Mouse (Mus musculus) CD8-positive naive resting alpha-beta T cell, adult 2 months (primary cell): ENCODE measurements around the gene B9d2.

Source experiments
- DNase-seq, 2 experiments: peaks; one replicate each; pipeline ENCODE4 v3.0.0; 2022; ENCODE audit warnings: low read depth in 2 of 2, low spot score in 2 of 2

Gene B9d2

DNA sequence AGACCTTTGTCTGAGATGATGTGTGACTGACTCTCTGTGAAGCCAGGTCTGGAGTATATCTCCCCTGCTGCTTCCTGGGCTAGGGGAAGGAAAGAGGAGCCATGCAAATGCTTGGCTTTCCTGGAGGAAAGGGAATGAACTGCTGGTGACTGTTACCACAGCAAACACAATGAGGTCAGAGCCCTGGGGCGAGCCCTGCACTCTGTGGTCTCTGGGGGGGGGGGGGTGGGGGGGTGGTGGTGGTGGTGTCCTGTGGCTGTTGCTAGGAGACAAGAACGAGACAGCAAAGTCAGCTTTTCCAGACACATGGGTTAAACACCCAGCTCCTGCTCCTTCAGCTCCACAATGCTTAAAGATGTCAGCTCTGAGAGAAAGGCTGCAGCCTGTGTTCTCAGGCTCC lies 48.8 kb downstream of the B9d2 start:
- no peak for DNase-seq

DNA sequence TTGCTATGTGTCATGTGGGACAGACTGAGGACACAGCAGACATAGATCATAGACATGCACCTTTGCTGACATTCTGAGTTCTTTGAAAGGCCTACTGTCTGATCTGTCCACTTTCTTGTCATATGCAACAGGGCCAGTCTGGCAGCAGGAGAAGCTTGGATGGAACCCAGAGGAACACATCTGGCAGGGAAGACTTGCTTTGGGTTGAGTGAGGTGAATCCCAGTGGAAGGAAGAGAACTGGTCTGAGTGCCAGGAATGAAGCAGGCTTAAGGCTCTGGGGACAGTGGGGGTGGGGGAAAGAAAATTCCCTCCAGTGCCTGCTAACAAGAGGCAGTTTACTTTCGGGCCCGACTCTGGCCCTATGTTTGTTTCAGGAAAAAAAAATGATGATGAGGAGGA lies 49.3 kb downstream of the B9d2 start:
- DNase-seq: no peak

DNA sequence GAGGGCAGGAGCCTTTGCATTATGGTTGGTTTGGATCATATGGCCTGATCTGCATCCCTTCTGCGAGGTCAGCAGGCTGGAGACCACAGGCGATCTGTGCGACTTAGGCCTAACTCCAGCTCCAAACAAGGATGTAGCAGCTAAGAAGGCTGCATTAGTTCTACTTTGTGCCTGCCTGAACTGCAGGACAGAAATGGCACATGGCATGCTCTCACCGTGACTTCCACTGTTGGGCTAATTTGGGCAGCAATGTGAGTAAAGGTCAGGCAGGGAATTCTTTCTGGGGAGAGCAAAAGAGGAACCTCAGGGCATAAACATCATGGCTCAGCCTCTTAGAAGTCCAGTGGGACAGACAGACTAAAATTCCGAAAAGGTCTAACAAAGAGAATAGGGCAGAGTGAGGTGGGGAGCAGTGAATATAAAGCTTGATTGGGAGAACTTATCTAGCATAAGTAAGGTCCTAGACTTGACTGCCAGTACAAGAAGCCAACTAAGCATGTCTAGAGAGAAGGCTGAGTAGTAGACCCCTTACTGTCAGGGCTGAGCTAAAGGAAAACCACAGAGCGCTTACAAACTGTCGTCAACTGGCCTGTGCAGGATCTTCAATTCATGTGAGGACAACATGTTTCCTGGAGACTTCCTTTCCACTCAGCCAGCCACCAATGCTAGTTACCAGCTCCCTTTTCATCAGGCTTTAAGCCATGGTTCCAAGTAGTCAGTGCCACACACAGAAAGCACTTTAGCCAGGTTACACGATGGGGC lies 50.9 kb downstream of the B9d2 start:
- DNase-seq: no peak

DNA sequence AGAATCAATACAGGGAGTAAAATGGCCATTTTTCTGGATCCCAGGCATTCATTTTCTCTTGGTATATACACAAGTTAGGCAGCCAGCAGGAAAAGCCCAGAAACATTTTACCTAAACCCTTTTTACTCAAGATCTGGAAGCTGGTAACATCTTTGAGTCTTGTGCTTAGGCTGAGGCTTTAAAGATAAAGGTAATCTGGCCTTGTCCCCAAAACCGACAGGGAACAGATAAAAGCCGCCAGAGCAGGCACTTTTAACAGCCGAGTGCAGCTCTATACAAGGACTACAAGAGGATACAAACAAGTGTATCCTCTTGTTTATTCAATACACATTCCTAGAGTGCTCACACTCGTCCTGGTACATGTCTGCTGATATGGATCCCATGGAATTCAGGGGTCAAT lies 54.4 kb downstream of the B9d2 start:
- DNase-seq: no peak
